Mouse (Mus musculus): ENCODE data around the gene Cand2.
"Not testable (repeated sequence)": the region's sequence is repeated elsewhere in the genome, so short reads cannot be mapped to it uniquely, and the experiment has no call there.

GRCm38 (mm10) chr6:115823850-115824464, 49.6 kb downstream of the Cand2 start:
- TF ChIP-seq RAD21 (IDR thresholded peaks at IDR 0.05; ENCODE audit: low read depth, low read length) (peak; percentile 91), NRF1 (IDR thresholded peaks at IDR 0.05; ENCODE audit: low read depth, low read length) (0 out of 2 replicates have a peak, but pooled peaks have one; percentile 13)
- not testable (repeated sequence) for TF ChIP-seq POLR2A, USF1 (IDR thresholded peaks at IDR 0.05; ENCODE audit: low read depth, low read length)

Data from CH12.LX (cell line).